Mouse (Mus musculus): ENCODE measurements around the gene Hist2h3c2.

GRCm38 (mm10) chr3:96196437-96197128 lies 42.3 kb downstream of the Hist2h3c2 start:
- TF ChIP-seq EP300 (IDR thresholded peaks at IDR 0.05; ENCODE audit: low read depth), result no peak
- TF ChIP-seq CTCF (IDR thresholded peaks at IDR 0.05; ENCODE audit: low read depth), result no peak; the same call in 1 of the 2 replicates

All from liver, embryonic 14.5 days (tissue).